Mouse (Mus musculus): Measurements from ENCODE around the gene Sema5a. TPM values are rescaled to one million over a fixed set of nuclear protein-coding genes. Genes with fewer than 3 reads are reported as not detected.

Gene Sema5a
- total and polyA plus RNA-seq, 3 experiments, result 0.17 to 0.27 (median 0.17) TPM

DNA sequence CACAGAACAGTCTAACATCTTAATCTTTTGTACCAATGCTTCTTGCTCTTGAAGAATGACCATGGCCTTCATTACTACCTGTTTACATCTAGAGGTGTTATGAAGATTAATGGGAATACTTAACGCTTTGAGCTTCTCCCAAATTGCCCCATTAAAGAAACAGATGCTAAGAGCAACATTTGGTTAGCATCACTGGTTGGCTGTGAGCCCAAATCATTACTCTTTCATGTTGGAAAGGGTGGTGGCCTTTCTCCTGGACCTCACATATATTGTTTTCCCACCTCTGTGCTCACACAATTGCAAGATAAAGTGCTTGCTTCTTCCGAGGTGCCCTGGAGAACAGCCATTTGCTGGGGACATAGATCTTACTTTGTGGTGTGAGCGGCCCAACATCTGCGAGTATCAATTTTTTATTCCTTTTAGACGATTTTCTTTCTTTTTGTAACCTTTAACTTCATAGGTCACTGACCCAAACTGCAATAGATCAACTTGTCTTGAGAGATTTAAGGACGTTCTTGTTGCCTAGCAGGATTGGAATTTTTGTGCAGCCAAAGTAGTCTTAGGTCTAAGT lies 227.0 kb downstream of the Sema5a start:
- dilution Hi-C loops (cut with MboI; ENCODE audit: extremely low pct_ligation_motif_present, extremely low pct_unique_long_range_greater_than_20kb, low sequenced_read_pairs), result no loop called here

GRCm38 (mm10) chr15:32480747-32481146 lies 236.1 kb downstream of the Sema5a start:
- H3K36me3 ChIP-seq (replicated peaks in 1 of 2; ENCODE audit: control insufficient read depth in 1 of 2, insufficient read depth in 1 of 2, low read length in 1 of 2), result no peaks in the 10 kb centered on the region
- no peaks in the 10 kb centered on the region for H3K79me2 ChIP-seq (replicated peaks; ENCODE audit: control insufficient read depth, extremely low read depth, insufficient read depth, poor library complexity, severe bottlenecking)
- H3K4me3 ChIP-seq (replicated peaks in 1 of 3; ENCODE audit: low read depth in 2 of 3, low read length in 2 of 3, poor library complexity in 1 of 3), result no peak overlapping the region
- in situ Hi-C loops (cut with MboI; ENCODE audit: low pct_ligation_motif_present, low pct_unique_long_range_greater_than_20kb, low sequenced_read_pairs), result no loop called here
- H3K9me3 ChIP-seq (replicated peaks; ENCODE audit: low read length), result no peaks in the 10 kb centered on the region
- dilution Hi-C loops (cut with MboI; ENCODE audit: extremely low pct_ligation_motif_present, extremely low pct_unique_long_range_greater_than_20kb, low sequenced_read_pairs), result no loop called here
- no peaks in the 10 kb centered on the region for H3K4me1 ChIP-seq (ENCODE audit: control insufficient read depth in 1 of 2, insufficient read depth in 2 of 2)
- DNase-seq (ENCODE audit: extremely low read depth), result no peak
- no peak overlapping the region for H3K9ac ChIP-seq (ENCODE audit: insufficient read depth, low read depth)
- H3K27ac ChIP-seq (ENCODE audit: insufficient read depth, low read depth), result no peak overlapping the region
- no peaks in the 10 kb centered on the region for H3K27me3 ChIP-seq (replicated peaks)
- no peak overlapping the region for H3K4me2 ChIP-seq (ENCODE audit: insufficient read depth, low read depth, poor library complexity, severe bottlenecking)
- TF ChIP-seq MEF2A (IDR thresholded peaks at IDR 0.05; ENCODE audit: borderline replicate concordance, low read depth, low read length) (no peak), MAFK (IDR thresholded peaks at IDR 0.05; ENCODE audit: insufficient replicate concordance, low read length) (no peak), TBP (conservative IDR thresholded peaks at IDR 0.05; ENCODE audit: low read depth, low read length) (no peak), PAX5 (IDR thresholded peaks at IDR 0.05; ENCODE audit: low read length) (no peak), USF1 (IDR thresholded peaks at IDR 0.05; ENCODE audit: low read depth, low read length) (no peak), TCF12 (IDR thresholded peaks at IDR 0.05; ENCODE audit: low read depth, low read length) (no peak), GABPA (IDR thresholded peaks at IDR 0.05; ENCODE audit: insufficient replicate concordance, low read depth, low read length) (no peak), NELFE (IDR thresholded peaks at IDR 0.05; ENCODE audit: low read depth, low read length) (no peak), UBTF (IDR thresholded peaks at IDR 0.05; ENCODE audit: low read depth, low read length) (no peak), KAT2A (IDR thresholded peaks at IDR 0.05; ENCODE audit: insufficient replicate concordance, low read length) (no peak), RCOR1 (conservative IDR thresholded peaks at IDR 0.05; ENCODE audit: low read depth, low read length) (no peak), JUN (IDR thresholded peaks at IDR 0.05; ENCODE audit: insufficient read depth, low read depth, low read length) (no peak), CHD2 (IDR thresholded peaks at IDR 0.05; ENCODE audit: low read length) (no peak), MAX (IDR thresholded peaks at IDR 0.05; ENCODE audit: low read length) (no peak), JUND (conservative IDR thresholded peaks at IDR 0.05; ENCODE audit: low read depth, low read length) (no peak), ZNF384 (IDR thresholded peaks at IDR 0.05; ENCODE audit: low read depth, low read length) (no peak), EP300 (IDR thresholded peaks at IDR 0.05; ENCODE audit: low read length) (no peak), MAZ (IDR thresholded peaks at IDR 0.05; ENCODE audit: low read depth, low read length) (no peak), HCFC1 (IDR thresholded peaks at IDR 0.05; ENCODE audit: low read depth, low read length) (no peak)

More for the DNA sequence above, 227.0 kb downstream of the Sema5a start:
- no peaks in the 10 kb centered on the region for H3K4me1 ChIP-seq (ENCODE audit: control insufficient read depth in 1 of 2, insufficient read depth in 2 of 2)
- H3K4me3 ChIP-seq (replicated peaks in 1 of 3; ENCODE audit: low read depth in 2 of 3, low read length in 2 of 3, poor library complexity in 1 of 3), result no peak overlapping the region
- H3K4me2 ChIP-seq (ENCODE audit: insufficient read depth, low read depth, poor library complexity, severe bottlenecking), result no peak overlapping the region
- DNase-seq (ENCODE audit: extremely low read depth), result no peak
- in situ Hi-C loops (cut with MboI; ENCODE audit: low pct_ligation_motif_present, low pct_unique_long_range_greater_than_20kb, low sequenced_read_pairs), result no loop called here
- no peak overlapping the region for H3K9ac ChIP-seq (ENCODE audit: insufficient read depth, low read depth)
- no peaks in the 10 kb centered on the region for H3K36me3 ChIP-seq (replicated peaks in 1 of 2; ENCODE audit: control insufficient read depth in 1 of 2, insufficient read depth in 1 of 2, low read length in 1 of 2)
- no peak overlapping the region for H3K27ac ChIP-seq (ENCODE audit: insufficient read depth, low read depth)
- no peaks in the 10 kb centered on the region for H3K9me3 ChIP-seq (replicated peaks; ENCODE audit: low read length)
- H3K79me2 ChIP-seq (replicated peaks; ENCODE audit: control insufficient read depth, extremely low read depth, insufficient read depth, poor library complexity, severe bottlenecking), result no peaks in the 10 kb centered on the region
- no peaks in the 10 kb centered on the region for H3K27me3 ChIP-seq (replicated peaks)
- TF ChIP-seq TBP (conservative IDR thresholded peaks at IDR 0.05; ENCODE audit: low read depth, low read length), result no peak
- TF ChIP-seq TCF12 (IDR thresholded peaks at IDR 0.05; ENCODE audit: low read depth, low read length), result no peak
- no peak for TF ChIP-seq CHD1 (IDR thresholded peaks at IDR 0.05; ENCODE audit: low read depth, low read length)
- no peak for TF ChIP-seq SIN3A (IDR thresholded peaks at IDR 0.05; ENCODE audit: low read length)
- TF ChIP-seq MAFK (IDR thresholded peaks at IDR 0.05; ENCODE audit: insufficient replicate concordance, low read length), result no peak
- TF ChIP-seq USF1 (IDR thresholded peaks at IDR 0.05; ENCODE audit: low read depth, low read length), result no peak
- TF ChIP-seq RAD21 (IDR thresholded peaks at IDR 0.05; ENCODE audit: low read depth, low read length), result no peak
- no peak for TF ChIP-seq ELF1 (IDR thresholded peaks at IDR 0.05; ENCODE audit: low read depth, low read length)
- no peak for TF ChIP-seq ZNF384 (IDR thresholded peaks at IDR 0.05; ENCODE audit: low read depth, low read length)
- no peak for TF ChIP-seq UBTF (IDR thresholded peaks at IDR 0.05; ENCODE audit: low read depth, low read length)
- TF ChIP-seq BHLHE40 (IDR thresholded peaks at IDR 0.05; ENCODE audit: low read depth, low read length), result no peak
- no peak for TF ChIP-seq EP300 (IDR thresholded peaks at IDR 0.05; ENCODE audit: low read length)

Measured in CH12.LX (cell line).